Mouse (Mus musculus): ENCODE results near the gene Cavin1.
A peak's percentile ranks its signal among the peaks of the same experiment; 100 is the strongest.

Cavin1 gene

DNA sequence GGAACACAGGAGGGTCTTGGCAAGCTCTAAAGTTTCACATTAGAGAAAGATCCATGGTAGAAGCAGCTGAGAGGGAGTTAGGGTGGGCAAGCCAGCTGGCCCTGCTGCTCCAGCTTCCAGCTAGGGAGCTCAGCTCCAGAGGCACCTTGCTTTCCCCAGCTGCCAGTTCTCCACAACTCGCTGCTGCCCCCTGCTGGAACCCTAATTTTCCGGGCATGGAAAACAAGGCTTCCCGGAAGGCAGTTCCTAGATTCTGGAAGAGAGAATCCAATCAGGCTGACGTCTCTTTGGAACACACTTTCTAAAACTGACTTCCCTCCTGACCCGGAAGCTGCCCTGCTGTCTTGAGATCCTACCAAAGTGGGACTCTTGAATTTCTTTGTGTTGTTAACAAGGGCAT is 13.4 kb downstream of the Cavin1 start:
- DNase-seq (ENCODE audit: low spot score) = peak; percentile 82

DNA sequence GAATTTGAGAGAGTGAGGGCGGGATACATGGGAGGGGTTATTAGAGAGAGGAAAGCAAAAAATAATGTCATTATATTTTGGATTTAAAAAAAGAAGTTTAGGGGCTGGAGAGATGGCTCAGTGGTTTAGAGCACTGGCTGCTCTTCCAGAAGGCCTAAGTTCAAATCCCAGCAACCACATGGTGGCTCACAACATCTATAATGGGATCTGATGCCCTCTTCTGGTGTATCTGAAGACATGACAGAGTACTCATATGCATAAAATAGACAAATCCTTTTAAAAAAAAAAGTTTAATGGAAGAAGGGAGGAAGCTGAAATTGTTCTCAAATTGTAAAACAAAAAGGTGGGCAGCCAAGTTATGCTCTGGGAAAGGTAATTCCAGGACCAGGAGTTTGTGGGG is 21.1 kb downstream of the Cavin1 start:
- DNase-seq (ENCODE audit: low spot score) = no peak

DNA sequence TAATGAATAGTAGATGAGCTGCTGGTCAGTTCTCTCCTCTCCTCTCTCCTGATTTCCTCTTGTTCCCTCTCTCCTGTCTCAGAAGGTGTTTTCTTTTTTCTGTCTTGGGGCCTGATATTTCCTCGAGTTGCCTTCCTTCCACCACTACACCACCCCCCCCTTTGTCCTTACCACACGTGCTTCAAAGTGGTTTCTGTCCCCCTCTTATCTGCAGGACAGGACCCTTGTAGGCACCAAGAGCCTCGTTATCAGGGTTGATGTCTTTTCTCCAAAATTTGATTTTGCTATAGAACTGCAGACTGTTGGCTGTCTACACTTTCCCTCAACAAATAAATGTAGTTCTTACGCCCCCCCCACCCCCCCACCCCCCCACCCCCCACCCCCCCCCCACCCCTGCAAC is 22.4 kb downstream of the Cavin1 start:
- no peak for DNase-seq (ENCODE audit: low spot score)

DNA sequence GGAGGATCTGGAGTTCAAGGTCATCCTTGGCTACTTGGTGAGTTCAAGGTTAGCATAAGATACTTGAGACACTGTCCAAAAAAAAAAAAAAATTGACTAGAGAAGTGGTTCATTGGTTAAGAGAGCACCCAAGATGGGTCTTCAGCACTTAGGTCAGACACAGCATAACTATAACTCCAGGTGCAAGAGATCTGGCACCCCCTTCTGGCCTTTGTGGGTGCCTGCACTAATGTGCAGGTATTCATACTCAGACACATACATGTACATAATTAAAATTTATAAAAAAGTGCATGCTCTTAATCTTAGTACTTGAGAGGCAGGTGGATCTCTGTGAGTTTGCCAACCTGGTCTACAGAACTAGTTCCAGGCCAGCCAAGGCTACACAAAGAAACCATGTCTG is 23.1 kb downstream of the Cavin1 start:
- no peak for DNase-seq (ENCODE audit: low spot score)

DNA sequence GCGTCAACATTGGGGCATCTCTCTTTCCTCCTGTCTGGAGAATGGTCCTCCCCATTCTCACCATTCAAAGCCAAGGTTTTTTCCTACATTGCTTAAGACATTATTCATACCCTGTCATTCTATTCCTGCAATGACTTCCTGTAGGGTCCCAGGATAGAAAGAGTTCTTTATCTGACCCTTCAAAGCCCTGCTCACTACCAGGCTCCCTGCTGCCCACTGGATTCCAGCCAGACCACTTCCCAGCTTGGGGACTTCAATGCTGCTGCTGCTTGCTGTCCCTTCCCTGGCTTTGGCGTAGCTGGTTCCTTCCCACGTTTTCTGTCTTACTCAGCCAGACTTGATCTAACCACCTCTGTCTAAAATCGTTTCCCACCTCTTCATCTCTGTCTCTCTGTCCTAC is 23.8 kb downstream of the Cavin1 start:
- DNase-seq (ENCODE audit: low spot score) = no peak

DNA sequence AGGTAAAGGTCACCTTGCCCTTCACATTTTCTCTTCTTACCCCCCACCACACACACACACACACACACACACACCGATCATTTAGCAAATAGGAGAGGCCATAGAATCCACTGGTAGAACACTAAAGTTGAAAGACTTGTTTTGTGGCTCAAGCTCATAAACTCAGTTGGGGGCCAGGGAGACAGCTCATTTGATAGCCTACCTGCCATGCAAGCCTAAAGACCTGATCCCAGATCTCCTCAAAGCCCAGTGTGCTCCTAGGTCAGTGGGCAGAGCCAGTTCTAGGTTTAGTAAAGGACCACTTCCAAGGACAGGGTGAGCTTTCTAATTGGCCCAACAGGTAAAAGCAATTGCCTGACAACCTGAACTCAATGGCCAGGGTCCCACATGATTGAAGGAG is 28.3 kb downstream of the Cavin1 start:
- DNase-seq (ENCODE audit: low spot score) = no peak

DNA sequence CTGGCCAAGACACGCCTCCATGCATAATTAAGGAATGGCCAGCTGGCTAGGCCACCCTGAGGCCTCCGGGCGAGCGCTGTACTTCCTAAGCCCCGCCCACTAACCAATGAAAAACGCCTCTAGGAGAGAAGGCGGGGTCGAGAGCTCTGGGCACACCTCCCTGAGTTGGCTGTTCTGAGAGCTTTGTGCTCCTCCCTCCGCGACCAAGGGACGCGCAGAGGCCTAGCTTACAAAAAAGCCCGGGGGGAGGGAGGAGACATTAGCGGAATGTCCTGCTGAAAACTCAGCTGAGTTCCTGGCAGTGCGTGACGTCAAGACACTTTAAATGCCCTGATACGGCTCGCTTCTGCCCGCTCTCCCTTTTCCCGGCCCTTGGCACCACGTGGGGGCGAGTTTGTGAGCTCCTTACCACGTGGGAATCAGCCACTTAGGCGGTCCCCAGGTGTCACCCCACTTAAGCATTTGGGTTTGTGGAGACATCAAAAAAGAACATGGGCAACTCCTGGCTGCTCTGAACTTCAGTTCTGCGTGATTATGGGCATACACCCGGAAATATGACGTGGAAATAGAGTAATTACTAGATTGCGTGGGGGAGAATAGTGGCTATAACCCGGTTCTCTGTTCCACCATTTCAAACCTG is 31.1 kb downstream of the Cavin1 start, which contains the start of gene Stat3:
Stat3 (minus strand) TSS at position 29 of the 640 bp plus-strand sequence.
- DNase-seq (ENCODE audit: low spot score) = peak; percentile 99

DNA sequence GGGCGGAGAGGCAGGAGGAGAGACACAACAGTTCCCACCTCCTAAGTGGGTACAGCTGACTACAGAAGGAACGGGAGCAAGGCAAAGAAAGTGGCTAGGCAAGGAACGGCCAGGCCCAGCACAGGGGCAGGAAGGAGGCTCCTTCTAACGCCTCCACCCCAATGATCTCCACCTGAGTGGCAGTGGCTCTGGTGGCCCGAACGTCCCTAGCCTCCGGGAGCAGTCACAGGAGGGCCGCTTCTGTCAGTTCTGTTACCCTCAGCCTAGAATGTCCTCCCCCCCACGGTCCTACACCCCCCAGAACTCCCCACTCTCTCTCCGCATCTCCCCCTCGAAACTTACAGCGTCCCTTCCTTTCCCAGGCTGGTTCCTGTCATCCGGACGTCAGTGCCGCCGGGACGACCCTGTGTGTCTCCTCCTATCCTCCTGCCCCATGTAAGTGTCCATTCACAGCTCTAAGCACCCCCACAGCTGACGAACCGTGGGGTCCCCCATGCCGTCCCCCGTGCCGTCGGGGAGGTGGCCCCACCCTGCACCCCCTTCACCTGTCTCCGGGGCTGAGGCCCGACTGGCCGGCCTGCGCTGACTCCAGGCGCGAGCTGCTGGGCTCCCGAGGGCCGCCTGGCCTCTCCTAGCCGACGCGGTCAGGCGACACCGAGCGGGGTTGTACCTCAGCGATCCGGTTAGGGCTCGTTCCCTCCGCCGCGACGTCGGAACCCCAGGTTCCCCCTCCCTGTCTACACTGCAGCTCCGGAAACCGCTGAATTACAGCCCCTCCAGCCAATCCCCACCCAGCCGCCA is 31.8 kb downstream of the Cavin1 start:
- peak; percentile 47 for DNase-seq (ENCODE audit: low spot score)

DNA sequence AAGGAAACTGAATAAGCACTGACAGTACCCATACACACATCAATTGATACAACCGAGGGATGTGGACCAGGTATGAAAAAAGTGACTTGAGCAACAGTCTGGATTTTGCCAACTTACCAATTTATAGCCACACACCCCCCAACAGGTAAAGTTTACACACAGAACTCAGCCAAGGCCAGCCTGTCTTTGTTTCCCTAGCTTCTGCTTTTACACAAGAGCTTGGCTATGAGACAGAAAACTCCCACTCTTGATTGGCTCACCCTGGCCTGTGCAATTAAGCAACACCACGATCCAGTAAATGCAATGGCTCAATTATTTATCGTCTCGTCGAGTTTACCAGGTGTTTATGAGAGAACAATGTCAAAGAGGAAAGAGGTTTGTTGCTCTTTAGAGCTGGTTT is 32.6 kb downstream of the Cavin1 start:
- no peak for DNase-seq (ENCODE audit: low spot score)

DNA sequence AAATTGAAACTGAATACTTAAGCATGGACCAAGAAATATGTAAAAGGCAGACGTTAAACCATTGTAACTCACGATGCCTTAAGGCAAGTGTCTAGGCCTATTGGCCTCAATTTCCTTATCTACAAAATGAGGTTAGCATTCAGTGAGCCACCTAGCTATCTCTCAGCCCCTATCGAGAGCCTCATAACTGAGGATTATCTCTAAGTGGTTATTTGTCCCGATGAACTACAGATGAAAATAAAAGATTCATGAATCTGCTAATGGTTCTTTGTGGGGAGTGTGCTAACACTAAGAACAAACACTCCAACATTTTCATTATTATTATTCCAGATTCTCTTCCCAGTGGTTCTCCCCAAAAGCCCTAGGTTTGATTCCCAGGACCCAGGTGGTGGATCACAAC is 33.4 kb downstream of the Cavin1 start:
- DNase-seq (ENCODE audit: low spot score) = no peak

DNA sequence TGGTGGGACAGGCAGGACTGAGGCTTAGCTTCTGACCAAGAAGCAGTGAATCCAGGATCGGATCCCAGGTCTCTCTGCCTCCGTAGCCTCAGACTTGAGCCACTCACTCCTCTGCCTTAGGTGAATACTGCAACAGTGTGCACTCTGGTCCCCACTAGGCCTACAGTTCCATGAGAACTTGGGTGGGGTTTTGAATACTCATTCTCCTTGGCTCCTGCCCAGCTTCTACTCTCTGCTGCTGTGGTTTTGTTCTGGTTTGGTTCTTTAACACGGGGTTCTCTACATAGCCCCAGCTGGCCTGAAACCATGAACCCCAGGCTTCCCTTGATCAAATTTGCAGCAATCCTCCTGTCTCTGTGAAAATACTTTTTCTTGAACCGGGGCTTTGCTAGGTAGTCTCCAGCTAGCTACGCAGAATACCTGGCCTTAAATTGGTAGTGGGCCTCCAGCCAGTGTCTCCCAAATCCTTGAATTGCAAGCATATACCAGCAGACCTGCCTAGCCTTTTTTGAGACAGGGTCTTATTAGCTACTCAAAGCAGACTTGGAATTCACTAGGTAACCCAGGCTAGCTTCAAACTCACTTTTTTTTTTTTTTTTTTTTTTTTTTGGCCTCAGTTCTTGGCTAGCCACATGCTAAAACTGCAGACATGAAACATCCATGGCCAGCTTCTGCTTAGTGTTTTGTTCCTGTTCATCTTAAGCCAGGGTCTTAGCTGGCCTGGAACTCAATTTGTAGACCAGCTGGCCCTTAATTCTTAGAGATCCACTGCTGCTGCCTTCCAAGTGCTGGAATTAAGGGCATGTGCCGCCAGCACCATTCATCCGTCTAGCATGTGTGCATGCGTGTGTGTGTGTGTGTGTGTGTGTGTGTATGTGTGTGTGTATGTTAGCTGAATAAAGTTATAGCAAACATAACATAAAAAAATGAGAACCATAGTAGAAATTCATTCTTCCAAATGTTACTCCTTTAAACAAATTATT is 35.0 kb downstream of the Cavin1 start:
- no peak for DNase-seq (ENCODE audit: low spot score)

DNA sequence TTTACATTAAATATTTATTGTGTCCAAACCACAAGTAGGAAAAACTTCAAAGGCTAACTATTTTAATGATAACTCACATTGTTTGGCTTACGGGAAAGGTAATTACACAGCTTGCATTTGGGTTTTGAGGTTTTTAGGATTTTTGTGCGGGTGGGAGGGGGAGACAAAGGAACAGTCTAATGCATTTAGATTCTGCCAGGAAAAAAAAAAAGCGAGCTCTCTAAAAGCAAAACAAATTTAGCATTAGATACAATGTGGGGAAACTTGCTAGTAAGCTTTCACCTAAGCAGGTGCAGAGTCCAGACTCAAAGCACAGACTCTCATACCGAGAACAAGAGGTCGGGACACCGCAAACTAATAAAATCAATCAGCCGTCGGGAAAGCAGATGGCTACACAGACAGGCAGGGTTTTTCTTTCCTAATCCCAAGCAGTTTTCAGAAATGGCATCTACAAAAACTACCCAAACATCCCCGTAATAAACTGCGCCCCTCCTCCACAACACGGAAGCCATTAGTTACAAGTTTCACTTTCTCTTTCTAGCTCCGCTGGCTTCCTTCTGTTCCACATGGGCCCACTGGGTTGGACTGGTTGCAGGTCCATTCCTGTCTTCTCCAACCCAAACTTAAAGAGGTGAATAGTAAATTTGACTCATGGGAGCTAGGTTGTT is 39.3 kb downstream of the Cavin1 start:
- DNase-seq (ENCODE audit: low spot score) = no peak

DNA sequence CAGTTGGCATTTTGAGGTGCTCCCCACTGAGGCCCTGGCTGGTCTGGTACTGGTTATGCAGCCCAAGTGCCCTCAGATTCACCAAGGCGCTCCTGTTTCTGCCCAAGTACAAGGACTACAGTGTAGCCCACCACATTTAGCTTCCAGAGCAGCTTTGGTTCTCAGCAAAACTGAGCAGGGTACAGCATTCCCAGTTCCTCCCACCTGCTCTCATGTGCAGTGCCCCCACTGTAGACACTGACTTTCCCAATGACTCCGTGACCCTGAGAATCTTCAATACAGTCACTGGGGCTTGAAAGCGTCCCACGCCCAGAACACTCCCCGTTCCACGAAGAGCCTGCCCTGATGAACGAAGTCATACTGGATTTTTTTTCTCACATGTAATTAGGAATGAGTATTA is 40.1 kb downstream of the Cavin1 start:
- DNase-seq (ENCODE audit: low spot score) = no peak

DNA sequence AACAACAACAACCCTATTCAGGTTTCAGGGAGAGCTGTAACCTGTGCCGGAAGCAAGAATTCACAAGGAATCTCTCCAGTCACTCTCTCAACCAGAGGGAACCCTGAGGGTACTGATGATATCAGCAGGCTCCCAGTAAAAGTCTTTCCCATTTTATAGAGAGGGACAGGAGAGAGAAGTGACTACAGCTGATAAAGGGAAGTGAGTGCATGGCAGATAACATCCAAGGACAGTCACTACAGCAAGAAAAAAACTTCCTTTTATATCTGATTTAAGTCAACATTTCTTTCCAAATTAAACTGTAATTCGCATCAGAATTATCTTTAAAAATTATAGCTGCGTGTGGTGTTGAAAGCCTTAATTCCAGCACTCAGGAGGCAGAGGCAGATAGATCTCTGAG is 43.3 kb downstream of the Cavin1 start:
- no peak for DNase-seq (ENCODE audit: low spot score)

DNA sequence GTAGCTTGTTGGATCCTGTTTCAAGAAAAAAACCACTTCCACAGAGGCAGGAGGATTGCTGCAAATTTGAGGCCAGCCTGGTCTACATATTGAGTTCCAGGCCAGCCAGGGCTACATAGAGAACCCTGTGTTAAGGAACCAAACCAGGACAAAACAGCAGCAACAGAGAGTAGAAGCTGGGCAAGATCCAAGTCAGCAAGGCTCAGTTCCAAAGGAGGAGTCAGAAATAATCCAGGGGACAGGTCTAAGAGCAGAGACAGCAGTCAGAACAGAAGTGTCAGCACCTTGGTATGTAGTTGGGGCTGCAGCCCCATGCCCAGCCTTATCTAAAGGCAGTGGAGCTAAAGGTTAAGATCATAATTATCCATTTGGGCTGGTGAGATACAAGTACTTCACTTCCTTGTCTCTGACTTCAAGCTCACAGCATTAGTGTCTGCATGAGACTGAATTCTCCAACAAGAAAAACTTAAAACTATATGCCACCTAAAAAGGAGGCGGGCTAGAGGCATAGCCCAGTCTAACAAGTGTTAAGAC is 46.2 kb downstream of the Cavin1 start:
- DNase-seq (ENCODE audit: low spot score) = no peak

DNA sequence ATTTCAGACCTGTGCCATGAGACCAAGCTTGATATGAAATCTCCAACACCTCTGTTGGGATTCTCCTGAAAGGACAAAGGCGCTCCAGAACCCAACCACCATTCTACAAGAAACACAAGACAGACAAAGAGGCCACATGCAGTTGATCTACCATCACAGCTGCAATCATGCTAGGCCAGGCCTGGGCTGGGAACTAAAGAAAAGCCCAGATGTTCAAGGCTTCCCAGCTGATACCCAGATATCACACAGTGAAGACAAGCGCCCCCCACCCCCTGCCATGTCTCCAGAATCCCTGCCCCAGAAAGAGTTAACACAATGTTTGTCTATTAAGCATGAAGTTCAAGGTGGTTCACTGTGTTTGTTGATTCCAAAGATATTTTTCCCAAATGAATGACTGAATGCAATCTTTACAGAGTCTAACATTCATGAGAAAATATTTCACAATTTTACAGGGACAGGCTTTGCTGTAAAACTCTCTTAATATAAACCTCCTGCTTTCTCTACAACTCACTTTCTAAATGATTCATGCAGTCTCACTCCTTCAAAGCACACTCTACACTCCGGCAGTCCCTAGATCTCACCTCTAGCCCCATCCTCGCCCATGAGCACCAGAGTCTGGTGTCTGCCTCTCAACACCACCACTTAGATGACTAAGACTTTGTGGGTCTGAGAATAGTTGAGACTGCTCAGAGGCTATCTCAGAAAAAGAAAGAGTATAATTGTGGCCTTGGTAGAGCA is 49.6 kb downstream of the Cavin1 start:
- DNase-seq (ENCODE audit: low spot score) = no peak

DNA sequence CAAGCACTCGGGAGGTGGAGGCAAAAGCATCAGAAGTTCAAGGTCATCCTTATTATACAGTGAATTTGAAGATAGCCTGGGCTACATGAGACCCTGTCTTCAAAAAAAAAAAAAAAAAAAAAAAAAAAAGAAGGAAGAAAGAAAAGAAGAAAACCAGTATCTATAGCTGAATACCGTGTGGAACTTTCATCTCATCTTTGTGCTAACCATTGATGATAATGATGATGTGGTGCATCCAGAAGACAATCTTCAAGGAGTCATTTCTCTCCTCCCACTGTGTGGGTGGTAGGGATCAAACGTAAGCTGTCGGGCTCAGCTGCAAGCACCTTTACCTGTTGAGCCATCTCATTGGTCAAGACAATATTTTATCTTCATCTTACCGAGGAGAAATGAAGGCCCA is 52.7 kb downstream of the Cavin1 start:
- DNase-seq (ENCODE audit: low spot score) = no peak

DNA sequence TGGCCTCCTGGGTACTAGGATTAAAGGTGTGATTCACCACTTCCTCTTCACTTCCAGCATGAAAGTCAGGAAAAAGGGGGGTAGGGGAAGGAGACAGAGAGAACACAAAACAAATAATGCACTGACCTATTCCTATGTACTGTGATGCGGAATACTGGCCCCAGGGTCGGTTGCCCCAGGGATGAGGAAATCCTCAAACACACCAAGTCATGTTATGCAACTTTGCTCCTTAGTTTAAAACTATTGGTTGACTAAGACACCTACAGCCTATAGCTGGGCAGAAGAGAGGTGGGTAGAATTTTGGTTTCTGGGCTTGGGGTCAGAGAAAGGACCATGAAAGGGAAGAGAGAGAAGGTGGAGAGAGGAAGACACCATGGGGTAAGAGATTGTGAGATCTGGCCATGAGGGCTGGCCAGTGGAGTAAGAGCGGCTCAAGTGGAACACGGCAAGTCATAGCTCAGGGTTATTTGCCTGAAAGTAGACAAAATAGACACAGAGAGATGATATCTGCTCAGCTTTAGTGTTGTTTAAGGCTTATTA is 54.2 kb downstream of the Cavin1 start:
- DNase-seq (ENCODE audit: low spot score) = no peak

DNA sequence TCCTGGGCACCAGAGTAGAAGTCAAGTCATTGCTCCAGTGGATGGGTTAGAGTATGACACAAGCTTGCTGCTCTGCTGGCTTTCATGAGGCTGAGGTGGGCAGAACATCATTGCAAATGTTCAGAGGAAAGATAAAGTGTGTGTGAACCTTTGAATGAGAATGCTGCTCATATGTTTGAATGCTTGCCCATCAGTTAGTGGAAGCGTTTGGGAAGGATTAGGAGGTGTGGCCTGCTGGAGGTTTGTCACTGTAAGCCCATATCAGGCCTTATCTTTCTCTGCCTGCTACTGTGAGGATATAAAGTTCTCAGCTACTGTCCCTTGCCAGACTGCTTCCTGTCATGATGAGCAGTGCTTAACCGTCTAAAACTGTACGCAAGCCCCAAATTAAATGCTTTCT is 55.6 kb downstream of the Cavin1 start:
- DNase-seq (ENCODE audit: low spot score) = no peak

DNA sequence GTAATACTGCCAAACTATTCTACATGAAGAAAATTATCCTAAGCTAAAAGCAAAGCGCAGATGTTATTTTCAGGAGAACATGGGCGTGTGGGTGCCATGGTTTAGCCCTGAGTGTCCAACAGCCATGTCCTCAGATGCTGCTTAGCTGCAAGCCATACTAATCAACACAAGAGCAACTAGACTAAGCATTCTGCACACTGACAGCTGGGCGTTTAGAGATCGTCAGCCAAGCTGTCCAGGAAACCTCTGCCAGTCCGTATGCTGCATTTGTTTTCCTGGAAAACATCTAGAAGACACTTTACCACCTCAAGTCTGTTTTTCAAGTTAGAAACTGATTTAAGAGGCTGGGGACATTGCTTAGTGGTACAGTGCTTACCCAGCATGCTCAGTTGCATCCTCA is 56.3 kb downstream of the Cavin1 start:
- no peak for DNase-seq (ENCODE audit: low spot score)
